Mouse (Mus musculus) liver, adult 2 months (tissue): ENCODE data around the gene Gabarapl1. TPM values are rescaled to one million over a fixed set of nuclear protein-coding genes. Genes with fewer than 3 reads are reported as not detected.
A peak's percentile ranks its signal among the peaks of the same experiment; 100 is the strongest.

Source experiments
- DNase-seq: peaks from one replicate; pipeline ENCODE4 v3.0.0-alpha.2; 2011; ENCODE audit warnings: low read depth, low spot score; ENCODE audit errors: extremely low read depth
- H3K27ac ChIP-seq: fragments of 200-500 bp; replicated peaks from 2 replicates; pipeline ENCODE4 v1.5.1; 2012; ENCODE audit warnings: low read depth, mild to moderate bottlenecking, control low read depth, inconsistent platforms, low read length; ENCODE audit not compliant: insufficient read depth
- H3K27me3 ChIP-seq: fragments of 200-500 bp; 2 replicates; pipeline ENCODE4 v1.6.1; 2012; ENCODE audit warnings: mild to moderate bottlenecking, moderate library complexity, low read length, inconsistent platforms; ENCODE audit not compliant: control insufficient read depth, insufficient read depth
- H3K36me3 ChIP-seq: fragments of 200-500 bp; 2 replicates; pipeline ENCODE4 v1.6.1; 2012; ENCODE audit warnings: low read length, inconsistent platforms; ENCODE audit not compliant: control insufficient read depth, insufficient read depth
- H3K4me1 ChIP-seq: fragments of 200-500 bp; 2 replicates; pipeline ENCODE4 v1.6.1; 2011; ENCODE audit warnings: low read length; ENCODE audit not compliant: control insufficient read depth, insufficient read depth
- H3K4me3 ChIP-seq: fragments of 200-500 bp; 2 replicates; pipeline ENCODE4 v1.5.1; 2011; ENCODE audit warnings: low read depth, mild to moderate bottlenecking, control low read depth, low read length, moderate library complexity; ENCODE audit not compliant: insufficient read depth
- H3K79me2 ChIP-seq: fragments of 200-500 bp; 2 replicates; pipeline ENCODE4 v1.6.1; 2012; ENCODE audit warnings: inconsistent platforms, mild to moderate bottlenecking, low read length, moderate library complexity; ENCODE audit not compliant: control insufficient read depth, insufficient read depth
- H3K9ac ChIP-seq: fragments of 200-500 bp; 2 replicates; pipeline ENCODE4 v1.6.1; 2012; ENCODE audit warnings: low read depth, mild to moderate bottlenecking, control low read depth, inconsistent platforms, low read length
- CTCF ChIP-seq: fragments of 200-500 bp; IDR thresholded peaks from 2 replicates; pipeline ENCODE4 v1.5.1; 2011; ENCODE audit warnings: low read depth, low read length, control low read depth
- POLR2A ChIP-seq: fragments of 200-500 bp; IDR thresholded peaks from 2 replicates; pipeline ENCODE4 v1.6.1; 2011; ENCODE audit warnings: low read length, control low read depth; ENCODE audit not compliant: insufficient read depth; ENCODE audit errors: extremely low read depth
- WGBS: fragments of 180-500 bp; shearing (Covaris S2); methylation state at CpG from one replicate; pipeline ENCODE4 v1.1.7; 2018; 5-methylcytosine and 5-hydroxymethylcytosine counted together
- polyA plus RNA-seq: library from polyadenylated mRNA; depleted of rRNA; stranded (reverse); fragments of >200 nt; gene quantifications from 2 replicates; pipeline ENCODE4 v1.2.3, GENCODE M21; 2012
- total RNA-seq: library from RNA; depleted of rRNA; stranded (reverse); fragments of >200 nt; gene quantifications from 2 replicates; pipeline ENCODE4 v1.2.3, GENCODE M21; 2014

Gene Gabarapl1
- total and polyA plus RNA-seq, 2 experiments = 321 to 355 TPM

- H3K36me3 ChIP-seq = no peaks in the 10 kb centered on the region
- H3K4me3 ChIP-seq = no peak overlapping the region
- H3K79me2 ChIP-seq = no peaks in the 10 kb centered on the region
- no peaks in the 10 kb centered on the region for H3K27me3 ChIP-seq
- peaks cover 3% of the 10 kb centered on the region; the same call in 1 of the 2 replicates for H3K4me1 ChIP-seq
- H3K27ac ChIP-seq = no peak overlapping the region
- TF ChIP-seq POLR2A (no peak), CTCF (no peak)
- DNase-seq = no peak
- no peak overlapping the region for H3K9ac ChIP-seq
- 90% methylated on average over 3 of the region's 3 CpGs for WGBS
These were observed 17.9 kb upstream of the Gabarapl1 start for GRCm38 (mm10) chr6:129515068-129515467.

- no peak for DNase-seq
- Histone ChIP-seq H3K9ac (no peak overlapping the region), H3K27ac (no peak overlapping the region), H3K79me2 (no peaks in the 10 kb centered on the region), H3K27me3 (no peaks in the 10 kb centered on the region), H3K36me3 (no peaks in the 10 kb centered on the region), H3K4me1 (no peaks in the 10 kb centered on the region), H3K4me3 (no peak overlapping the region)
- no peak for TF ChIP-seq CTCF
- TF ChIP-seq POLR2A = no peak
- 86% methylated on average over 10 of the region's 10 CpGs for WGBS
These were observed 16.6 kb upstream of the Gabarapl1 start for GRCm38 (mm10) chr6:129516388-129516787.

- TF ChIP-seq CTCF = peak; percentile 46; the same call in 1 of the 2 replicates
- TF ChIP-seq POLR2A = no peak
- DNase-seq = peak; percentile 56
- no peak overlapping the region for H3K4me3 ChIP-seq
- no peaks in the 10 kb centered on the region for H3K27me3 ChIP-seq
- H3K36me3 ChIP-seq = no peaks in the 10 kb centered on the region
- 50% methylated on average over 2 of the region's 2 CpGs for WGBS
- H3K27ac ChIP-seq = no peak overlapping the region
- no peaks in the 10 kb centered on the region for H3K4me1 ChIP-seq
- no peaks in the 10 kb centered on the region for H3K79me2 ChIP-seq
- H3K9ac ChIP-seq = no peak overlapping the region
These were observed 15.1 kb upstream of the Gabarapl1 start for GRCm38 (mm10) chr6:129517752-129518408.

- no peak overlapping the region for H3K9ac ChIP-seq
- peak; percentile 92 for DNase-seq
- H3K4me1 ChIP-seq = peaks cover 25% of the 10 kb centered on the region
- H3K27ac ChIP-seq = 0 out of 2 replicates have a peak overlapping the region, but pooled peaks have one; percentile 55
- H3K79me2 ChIP-seq = no peaks in the 10 kb centered on the region
- TF ChIP-seq CTCF = no peak
- TF ChIP-seq POLR2A = no peak
- H3K4me3 ChIP-seq = no peak overlapping the region
- H3K27me3 ChIP-seq = no peaks in the 10 kb centered on the region
- H3K36me3 ChIP-seq = no peaks in the 10 kb centered on the region
These were observed 6.9 kb upstream of the Gabarapl1 start for GRCm38 (mm10) chr6:129526069-129526468.

GRCm38 (mm10) chr6:129527416-129527815, 5.5 kb upstream of the Gabarapl1 start:
- Histone ChIP-seq H3K4me1 (peaks cover 29% of the 10 kb centered on the region), H3K4me3 (no peak overlapping the region), H3K79me2 (no peaks in the 10 kb centered on the region), H3K27ac (no peak overlapping the region), H3K27me3 (no peaks in the 10 kb centered on the region), H3K9ac (no peak overlapping the region), H3K36me3 (no peaks in the 10 kb centered on the region)
- 5% methylated on average over 2 of the region's 2 CpGs for WGBS
- DNase-seq = peak; percentile 52
- TF ChIP-seq POLR2A = no peak
- TF ChIP-seq CTCF = no peak

GRCm38 (mm10) chr6:129529605-129530004, 3.4 kb upstream of the Gabarapl1 start:
- no peaks in the 10 kb centered on the region for H3K27me3 ChIP-seq
- no peak for TF ChIP-seq POLR2A
- no peak for TF ChIP-seq CTCF
- no peak overlapping the region for H3K9ac ChIP-seq
- peak; percentile 92 for DNase-seq
- peaks cover 1% of the 10 kb centered on the region; the same call in 1 of the 2 replicates for H3K36me3 ChIP-seq
- 20% methylated on average over 1 of the region's 1 CpGs for WGBS
- H3K4me3 ChIP-seq = no peak overlapping the region
- H3K27ac ChIP-seq = peak overlapping the region; percentile 60
- peaks cover 13% of the 10 kb centered on the region for H3K79me2 ChIP-seq
- peaks cover 30% of the 10 kb centered on the region for H3K4me1 ChIP-seq
